Mouse (Mus musculus) adipose tissue, adult 10 weeks (tissue): ENCODE results near the gene Gm10591. TPM values are rescaled to one million over a fixed set of nuclear protein-coding genes. Genes with fewer than 3 reads are reported as not detected.

Experiments
- polyA plus RNA-seq: library from polyadenylated mRNA; stranded (reverse); fragments of 350-450 nt; fragmentation: Illumina TruSeq; extraction: RNeasy Lipid Tissue Mini Kit (QIAGEN cat#74804); gene quantifications from one replicate; pipeline ENCODE4 v1.2.3, GENCODE M21; 2014; ENCODE audit warnings: low read depth, low replicate concordance

Gm10591 gene
- polyA plus RNA-seq: not detected

GRCm38 (mm10) chr4:42611895-42612294 lies at the start of gene Gm10591:
Gm10591 (plus strand) TSS chr4:42612195.

DNA sequence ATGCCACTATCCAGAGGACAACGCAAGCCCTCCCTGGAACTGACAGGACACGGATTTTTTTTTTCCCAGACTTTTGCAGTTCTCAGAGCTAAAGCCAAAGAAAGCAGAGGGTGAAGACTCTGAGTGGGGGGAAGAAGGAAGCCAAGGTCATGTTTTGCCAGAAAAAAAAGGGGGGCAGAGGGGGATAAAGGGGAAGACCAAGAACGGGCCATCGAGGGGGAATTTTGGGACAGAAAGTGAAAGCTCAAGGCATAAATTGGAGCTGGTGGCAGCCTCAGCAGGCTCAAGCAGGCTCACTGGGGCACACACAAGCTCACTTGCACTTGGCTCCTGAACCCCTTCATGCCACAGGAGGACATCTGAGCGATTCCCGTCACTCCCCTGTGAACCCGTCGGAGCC lies 17.4 kb downstream of the Gm10591 start, which contains the start of gene Gm2564:
Gene Gm2564, plus strand, starts transcription at position 301 of the 400 bp plus-strand sequence.

GRCm38 (mm10) chr4:42654951-42655350 lies 43.0 kb downstream of the Gm10591 start, which contains the start of gene Ccl27b:
Ccl27b (plus strand) TSS chr4:42655251.

DNA sequence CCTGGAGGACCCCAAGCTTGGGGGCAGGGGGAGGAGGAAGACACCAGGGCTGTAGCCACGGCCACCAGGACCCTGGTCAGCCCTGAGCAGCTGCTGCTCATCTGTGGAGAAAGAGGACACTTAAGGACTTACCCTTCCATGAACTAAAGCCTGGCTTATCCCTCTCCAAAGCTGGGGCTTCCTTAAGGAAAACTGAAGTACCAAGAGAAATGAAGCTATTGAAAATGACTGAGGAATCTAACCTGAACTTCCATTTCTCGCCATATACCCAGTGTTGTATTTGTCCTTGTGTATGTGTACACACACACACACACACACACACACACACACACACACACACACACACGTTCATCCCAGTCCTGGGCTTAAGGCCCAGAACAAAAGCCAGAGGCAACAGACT lies 49.8 kb downstream of the Gm10591 start, which contains the start of gene Il11ra2:
Gene Il11ra2, minus strand, starts transcription at position 101 of the 400 bp plus-strand sequence.

Other genes with a start within 250 kb of the Gm10591 start
- not detected for gene Gm21586, start 172.8 kb upstream of the Gm10591 start, polyA plus RNA-seq
- gene Gm2163, start 145.4 kb upstream of the Gm10591 start, polyA plus RNA-seq: 0.42 TPM
- gene Fam205a2, start 84.0 kb upstream of the Gm10591 start, polyA plus RNA-seq: not detected
- 13.2 TPM for gene Gm2564, start 17.5 kb downstream of the Gm10591 start, polyA plus RNA-seq
- gene Ccl27b, start 43.1 kb downstream of the Gm10591 start, polyA plus RNA-seq: not detected
- gene Il11ra2, start 49.7 kb downstream of the Gm10591 start, polyA plus RNA-seq: not detected
- not detected for gene 4930578G10Rik, start 123.3 kb downstream of the Gm10591 start, polyA plus RNA-seq
- gene Ccl19, start 144.4 kb downstream of the Gm10591 start, polyA plus RNA-seq: 7.4 TPM
- gene Ccl21a, start 161.8 kb downstream of the Gm10591 start, polyA plus RNA-seq: 115 TPM
- 0.31 TPM for gene Fam205a1, start 241.7 kb downstream of the Gm10591 start, polyA plus RNA-seq
- not detected for gene Gm12394, start 244.6 kb downstream of the Gm10591 start, polyA plus RNA-seq